Mouse (Mus musculus) activated CD4-positive, CD25-positive, alpha-beta regulatory T cell (primary cell): ENCODE measurements around the gene Arsg. TPM values are rescaled to one million over a fixed set of nuclear protein-coding genes. Genes with fewer than 3 reads are reported as not detected.

ENCODE experiments used
- polyA plus RNA-seq, 2 experiments: library from polyadenylated mRNA; unstranded; fragments of 100-300 nt; shearing (Covaris generic); gene quantifications; one replicate each; pipeline ENCODE4 v1.2.1; 2017

The Arsg gene
- polyA plus RNA-seq: 1 to 10 TPM; 1.9 to 3.1 TPM

GRCm38 (mm10) chr11:109473171-109474085 is at the start of gene Arsg, which contains the start of gene Slc16a6:
TSS of gene Arsg (plus strand) at chr11:109473374.
TSS of gene Slc16a6 (minus strand) at chr11:109473598.

GRCm38 (mm10) chr11:109425392-109426271 is 47.5 kb upstream of the Arsg start, which contains the start of gene Amz2:
TSS of gene Amz2 (plus strand) at chr11:109425946.

GRCm38 (mm10) chr11:109611303-109612149 is 138.4 kb downstream of the Arsg start, which contains the start of gene Wipi1:
TSS of gene Wipi1 (minus strand) at chr11:109611967.

Other genes starting within 250 kb of the Arsg start
- 1 to 10 TPM; 2.3 to 2.4 TPM for gene Rgs9, start 175.2 kb upstream of the Arsg start, polyA plus RNA-seq
- gene Gna13, start 110.5 kb upstream of the Arsg start, polyA plus RNA-seq: 10 to 100 TPM; 72.3 to 87.2 TPM
- gene 9930022D16Rik, start 59.5 kb upstream of the Arsg start, polyA plus RNA-seq: under 1 TPM in 1 of 2 experiments, not detected in 1; 0.19 TPM
- gene Amz2, start 47.4 kb upstream of the Arsg start, polyA plus RNA-seq: 10 to 100 TPM; 36.8 to 36.9 TPM
- 10 to 100 TPM; 19.0 to 29.3 TPM for gene Slc16a6, start 224 bp downstream of the Arsg start, polyA plus RNA-seq
- gene Wipi1, start 138.6 kb downstream of the Arsg start, polyA plus RNA-seq: 1 to 10 TPM in 1 of 2 experiments, under 1 TPM in 1; 0.09 to 1.2 TPM
- 100 to 1,000 TPM; 398 to 565 TPM for gene Prkar1a, start 176.0 kb downstream of the Arsg start, polyA plus RNA-seq
- gene Fam20a, start 248.9 kb downstream of the Arsg start, polyA plus RNA-seq: 1 to 10 TPM; 6.5 to 7.9 TPM